Mouse (Mus musculus) frontal cortex, postnatal 25 days (tissue): ENCODE results near the gene Scgb1c1.

ENCODE experiments used
- DNase-seq, 2 experiments: peaks; one replicate each; pipeline ENCODE4 v3.0.0; 2022; ENCODE audit warnings: low spot score in 2 of 2

Gene Scgb1c1

DNA sequence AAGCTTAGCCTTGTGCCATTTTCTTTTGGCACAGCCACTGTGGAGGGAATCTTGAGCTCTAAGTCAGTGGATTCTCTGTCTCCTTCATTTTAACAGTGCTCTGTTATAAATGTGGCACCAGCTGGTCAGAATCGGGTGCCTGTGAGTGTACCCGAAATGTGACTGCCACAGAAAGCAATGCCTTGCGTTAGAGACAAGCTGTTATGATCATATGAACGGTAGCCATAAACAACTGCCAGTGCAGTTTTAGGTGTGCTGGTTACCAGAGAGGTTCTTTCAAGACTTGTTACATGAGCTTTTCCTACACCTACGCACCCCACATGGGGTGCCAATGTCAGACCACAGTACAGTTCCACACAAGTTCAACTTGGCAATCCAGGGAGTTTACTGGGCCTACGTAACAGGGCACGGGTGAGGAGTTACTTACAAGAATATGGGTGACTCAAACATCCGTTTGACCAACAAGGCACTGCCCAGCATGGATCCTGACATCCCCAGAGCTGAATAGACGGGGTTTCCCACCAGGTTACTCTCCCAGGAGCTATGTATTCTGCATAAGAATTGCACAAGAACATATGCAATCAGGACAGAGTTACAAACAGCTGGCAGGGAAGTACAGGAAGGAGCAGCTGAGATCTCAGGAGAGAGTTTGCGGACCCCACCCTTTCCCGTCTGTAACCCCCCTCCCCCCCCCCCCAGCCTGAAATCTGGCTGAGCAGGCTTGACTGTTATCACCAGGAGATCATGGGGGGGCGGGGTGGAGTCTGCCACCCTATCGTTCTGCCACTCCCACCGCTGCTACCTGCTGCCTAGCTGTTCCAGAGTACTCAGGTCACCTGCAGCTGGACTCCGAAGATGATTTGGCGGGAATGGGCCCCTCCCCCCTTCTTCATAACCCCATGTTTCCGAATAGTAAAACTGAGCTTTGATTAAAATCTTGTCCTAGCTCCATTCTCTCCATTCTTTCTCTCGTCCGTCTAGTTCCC, 4.3 kb upstream of the Scgb1c1 start:
- DNase-seq, result no peak

DNA sequence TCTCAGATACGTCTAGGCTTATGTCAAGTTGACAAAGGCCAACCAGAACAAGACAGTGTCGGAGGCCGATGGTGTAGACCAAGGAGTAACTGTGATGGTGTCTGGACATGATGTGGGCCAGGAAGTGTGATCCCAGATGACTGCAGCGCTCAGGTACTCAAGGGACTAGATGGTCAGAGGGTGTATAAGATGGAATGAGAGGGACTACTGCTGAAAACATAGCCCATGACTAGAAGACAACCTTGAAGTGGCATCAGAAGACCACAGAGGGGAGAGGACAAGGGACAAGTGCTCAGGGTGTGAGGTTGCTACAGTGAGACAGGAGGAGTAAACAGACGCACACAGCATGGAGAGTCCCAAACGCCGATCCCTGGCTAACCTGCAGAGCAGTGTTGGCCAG, 1.5 kb upstream of the Scgb1c1 start:
- no peak for DNase-seq

DNA sequence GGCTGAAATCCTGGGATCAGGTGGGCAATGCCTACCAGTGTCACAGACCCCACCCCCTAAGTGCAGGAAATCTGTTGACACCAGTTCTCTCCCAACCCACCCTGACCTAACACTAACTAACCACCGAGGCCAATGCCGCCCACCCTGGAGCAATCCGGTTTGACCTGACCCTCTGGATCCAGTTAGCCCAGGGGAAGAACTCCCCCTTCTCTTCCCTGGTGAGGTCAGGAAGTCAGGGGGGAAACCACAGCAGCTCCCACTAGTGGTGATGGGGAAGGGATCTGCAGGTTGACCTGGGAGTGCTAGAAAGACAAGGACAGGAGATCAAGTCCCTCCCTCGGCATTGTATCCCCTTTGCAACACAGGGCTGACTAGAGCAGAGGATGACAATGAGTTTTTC, 336 bp downstream of the Scgb1c1 start:
- no peak for DNase-seq

DNA sequence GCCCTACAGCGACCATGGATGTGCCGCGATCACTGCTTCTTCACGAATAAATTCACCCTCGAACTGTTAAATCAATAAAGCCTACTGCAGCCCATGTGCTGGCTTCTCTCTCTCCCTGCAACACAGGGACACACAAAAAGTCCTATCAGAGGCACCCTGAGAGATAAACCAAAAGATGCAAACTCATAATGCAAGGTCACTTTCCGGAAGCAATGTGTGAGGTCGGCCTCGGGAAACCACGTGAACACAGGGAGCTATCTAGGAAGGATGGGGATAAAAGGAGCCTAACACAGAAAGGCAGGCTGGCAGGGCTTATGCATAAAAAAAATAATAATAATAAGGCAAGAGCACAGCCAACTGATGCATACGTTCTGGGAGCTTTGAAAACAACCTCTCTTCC, 1.3 kb downstream of the Scgb1c1 start:
- no peak for DNase-seq

DNA sequence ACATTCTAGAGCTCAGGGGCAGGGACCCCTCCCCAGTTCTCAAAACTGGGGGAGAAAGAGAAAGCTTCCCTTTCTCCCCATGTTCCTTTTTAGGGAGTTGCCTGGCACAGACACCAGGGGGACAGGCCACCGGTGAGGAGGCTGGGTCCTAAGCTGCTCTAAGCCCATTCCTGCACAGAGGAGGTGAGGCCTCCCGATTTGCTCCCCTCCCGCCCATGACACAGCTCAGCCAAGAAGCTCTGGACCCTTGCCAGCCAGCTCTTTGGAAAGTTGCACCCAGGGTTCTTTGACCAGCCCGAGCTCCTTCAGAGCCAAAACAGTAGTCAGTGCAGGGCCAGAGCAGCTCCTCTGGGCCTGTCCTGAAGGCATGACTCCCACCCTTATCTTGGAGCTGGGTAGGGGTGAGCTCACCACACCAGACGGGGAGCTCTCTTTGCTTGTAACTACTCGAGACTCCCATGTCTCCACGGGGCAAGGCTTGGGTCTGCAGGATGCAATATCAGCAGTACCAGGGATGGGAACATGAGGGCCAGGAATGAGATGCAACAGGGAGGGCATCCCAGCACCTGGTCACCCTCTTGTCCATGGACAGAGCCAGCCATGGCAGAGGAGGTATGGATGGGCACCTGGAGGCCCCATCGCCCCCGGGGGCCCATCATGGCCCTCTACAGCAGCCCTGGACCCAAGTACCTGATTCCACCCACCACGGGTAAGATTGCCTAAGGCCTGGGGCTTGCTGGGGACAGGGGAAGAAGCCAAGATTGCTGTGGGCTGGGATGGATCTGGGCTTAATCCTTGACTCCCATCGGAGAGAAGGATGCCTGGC, 2.6 kb downstream of the Scgb1c1 start, which contains the start of gene Odf3:
Gene Odf3, plus strand, starts transcription at position 51 of the 826 bp plus-strand sequence.
- DNase-seq, result no peak

DNA sequence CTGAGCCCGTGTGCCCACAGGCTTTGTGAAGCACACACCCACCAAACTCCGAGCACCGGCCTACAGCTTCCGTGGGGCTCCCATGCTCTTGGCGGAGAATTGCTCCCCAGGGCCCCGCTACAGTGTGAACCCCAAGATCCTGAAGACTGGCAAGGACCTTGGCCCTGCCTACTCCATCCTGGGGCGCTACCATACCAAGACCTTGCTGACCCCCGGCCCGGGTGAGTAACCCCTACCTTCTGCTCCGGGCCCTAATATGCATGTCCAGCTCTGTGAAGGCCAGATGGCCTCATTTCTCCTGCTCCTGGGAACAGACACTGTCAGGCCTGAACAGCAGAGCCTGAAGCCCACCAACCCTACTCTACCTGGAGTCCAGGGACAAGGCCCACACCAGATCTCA, 3.2 kb downstream of the Scgb1c1 start:
- no peak for DNase-seq

DNA sequence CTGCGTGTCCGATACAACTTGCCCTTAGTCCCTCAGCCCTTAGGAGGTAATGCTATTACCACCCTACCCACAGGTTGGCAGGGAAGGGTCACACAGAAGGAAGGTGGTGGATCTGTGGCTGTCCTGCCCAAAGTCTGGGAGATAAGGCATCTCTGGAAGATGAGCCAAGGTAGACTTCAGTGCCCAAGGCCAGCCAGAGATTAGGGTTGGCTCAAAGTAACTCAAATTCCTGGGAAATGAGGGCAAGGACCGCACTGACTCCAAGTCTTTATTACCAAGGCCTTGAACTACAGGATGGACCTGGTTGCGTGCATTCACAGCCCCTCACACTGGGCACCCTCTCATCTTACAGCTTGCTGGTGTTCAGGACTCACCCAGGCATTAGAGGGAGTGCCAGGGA, 6.6 kb downstream of the Scgb1c1 start:
- DNase-seq, result no peak

DNA sequence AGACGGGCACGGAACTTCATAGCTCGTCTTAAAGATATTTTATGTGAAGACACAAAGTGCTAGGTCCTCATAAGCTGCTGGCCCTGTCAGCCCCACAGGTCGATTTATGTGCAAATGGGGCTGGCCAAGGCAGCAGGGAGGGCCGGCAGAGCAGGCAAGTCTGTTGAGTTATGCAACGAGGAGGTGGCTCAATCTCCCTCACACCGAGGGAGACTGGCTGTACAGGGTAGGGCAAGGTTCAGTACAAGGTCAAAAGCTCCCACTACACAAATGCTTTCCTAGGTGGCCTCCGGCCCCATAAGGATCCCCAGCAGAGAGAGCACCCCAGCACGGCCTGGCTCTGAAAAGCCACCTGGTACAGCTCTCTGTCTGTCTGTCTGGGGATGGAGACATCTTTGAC, 8.0 kb downstream of the Scgb1c1 start:
- no peak for DNase-seq

DNA sequence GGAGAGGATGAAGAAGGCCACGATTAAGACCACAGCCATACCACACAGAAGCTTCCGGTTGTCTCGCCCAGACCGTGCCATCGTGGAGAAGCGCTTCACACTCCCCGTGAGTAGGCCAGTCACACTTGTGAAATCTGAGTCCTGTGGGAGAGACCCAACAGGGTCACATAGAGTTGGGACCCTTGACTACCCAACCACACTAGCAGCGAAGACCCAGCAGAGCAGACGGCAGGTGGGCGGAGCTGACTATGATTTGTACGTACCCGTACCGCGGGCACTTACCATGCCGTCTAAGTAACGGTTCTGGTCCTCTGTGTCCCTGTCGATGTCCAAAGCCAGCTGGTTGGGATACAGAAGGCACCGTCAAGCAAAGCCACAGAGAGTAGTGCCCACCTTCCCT, 9.1 kb downstream of the Scgb1c1 start:
- DNase-seq, result no peak

DNA sequence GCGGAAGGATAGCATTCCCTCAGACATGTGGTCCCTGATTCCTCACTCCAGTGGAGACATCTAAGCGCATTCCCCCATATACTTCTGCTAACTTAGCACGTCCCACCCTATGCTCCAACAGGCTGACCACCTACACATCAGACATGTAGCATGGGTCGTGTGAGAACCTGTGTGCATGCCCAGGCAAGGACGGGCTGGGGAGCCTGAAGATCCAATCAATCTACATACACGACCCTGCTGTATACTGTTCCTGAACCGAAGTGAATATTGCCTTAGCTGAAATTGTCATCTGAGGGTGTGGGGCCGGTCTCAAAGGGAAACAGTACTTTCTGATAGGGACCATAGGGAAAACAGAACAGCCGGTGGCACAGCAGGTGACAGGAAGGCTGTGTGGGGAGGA, 9.8 kb downstream of the Scgb1c1 start:
- DNase-seq, result no peak

DNA sequence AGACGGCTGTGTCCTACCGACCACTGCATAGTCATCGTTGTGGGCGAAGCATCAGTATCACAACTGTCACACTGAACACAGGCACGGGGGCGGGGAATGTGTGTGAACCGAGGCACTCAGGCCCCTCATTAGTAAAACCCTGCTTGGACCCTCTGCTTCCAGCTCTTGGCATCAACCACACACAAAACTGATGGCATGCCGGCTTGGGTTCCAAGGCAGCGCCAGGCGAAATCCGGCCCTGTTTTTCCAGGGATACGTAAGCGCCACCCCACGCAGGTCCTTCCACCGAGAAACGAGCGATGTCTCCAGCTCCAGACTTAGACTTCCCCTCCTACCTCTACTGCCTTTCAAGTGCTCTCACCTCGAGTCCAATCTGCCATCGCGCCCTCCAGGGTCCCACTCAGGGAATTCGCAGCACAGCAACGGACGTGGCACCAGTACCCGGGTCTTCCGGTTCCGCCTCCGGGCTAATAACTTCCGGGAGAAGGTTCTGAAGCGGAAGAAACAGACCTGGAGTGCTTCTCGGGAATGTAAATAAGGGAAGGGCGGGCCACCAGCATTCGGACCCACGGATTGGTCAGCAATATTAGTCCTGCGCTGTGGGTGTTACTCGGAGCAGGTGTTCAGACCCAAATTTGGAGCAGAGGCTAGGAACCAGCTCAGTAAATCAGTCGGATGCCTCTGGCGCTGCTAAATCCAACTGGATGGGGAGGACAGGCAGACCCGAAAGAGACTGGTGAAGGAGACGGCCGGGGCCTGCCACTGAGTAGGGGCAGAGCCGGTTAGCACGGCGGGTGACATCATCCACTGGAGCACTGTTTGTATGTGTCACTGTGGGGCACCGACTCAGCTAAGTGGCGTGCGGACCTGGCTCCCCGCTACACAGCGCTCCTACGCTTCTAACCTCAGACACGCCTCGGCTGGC, 10.8 kb downstream of the Scgb1c1 start, which contains the start of gene Gm45785:
Gene Gm45785, minus strand, starts transcription at position 472 of the 925 bp plus-strand sequence.
- DNase-seq, result peak; percentile 59 to 71

DNA sequence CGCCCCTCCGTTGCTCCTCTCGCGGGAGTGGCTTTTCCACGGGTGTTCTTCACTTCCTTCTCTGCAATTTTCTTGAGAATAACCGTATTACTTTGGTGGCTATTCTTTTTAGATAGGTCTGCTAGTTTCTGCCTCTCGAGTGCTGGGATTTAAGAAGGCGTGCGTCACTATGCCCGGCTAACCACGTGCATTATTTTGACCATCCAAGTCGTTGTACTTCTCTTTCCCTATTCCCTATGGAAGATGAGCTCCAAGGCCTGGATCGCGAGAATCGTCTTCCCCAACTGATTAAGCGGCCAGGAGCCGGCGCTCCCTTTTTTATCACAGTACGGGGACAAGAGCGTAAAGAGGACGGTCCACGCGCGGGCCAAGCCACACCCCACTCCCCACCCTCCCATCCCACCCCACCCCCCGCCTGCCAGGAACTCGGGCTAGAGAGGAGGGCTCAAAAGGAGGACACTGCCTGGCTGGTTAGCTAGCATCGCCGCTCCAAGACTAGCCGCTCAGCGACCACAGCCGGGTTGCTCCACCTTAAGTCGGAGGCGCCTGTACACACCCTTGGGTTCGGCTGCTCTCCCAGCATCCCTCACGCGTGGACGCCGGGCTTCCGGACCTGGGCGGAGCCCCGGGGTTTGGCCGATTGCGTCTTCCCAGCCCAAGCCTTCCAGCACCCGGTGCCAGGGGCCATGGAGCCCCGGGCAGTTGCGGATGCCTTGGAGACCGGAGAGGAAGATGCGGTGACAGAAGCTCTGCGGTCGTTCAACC, 11.6 kb downstream of the Scgb1c1 start, which contains the start of gene Ric8a:
Gene Ric8a, plus strand, starts transcription at position 173 of the 765 bp plus-strand sequence.
- peak; percentile 69 to 82 for DNase-seq

DNA sequence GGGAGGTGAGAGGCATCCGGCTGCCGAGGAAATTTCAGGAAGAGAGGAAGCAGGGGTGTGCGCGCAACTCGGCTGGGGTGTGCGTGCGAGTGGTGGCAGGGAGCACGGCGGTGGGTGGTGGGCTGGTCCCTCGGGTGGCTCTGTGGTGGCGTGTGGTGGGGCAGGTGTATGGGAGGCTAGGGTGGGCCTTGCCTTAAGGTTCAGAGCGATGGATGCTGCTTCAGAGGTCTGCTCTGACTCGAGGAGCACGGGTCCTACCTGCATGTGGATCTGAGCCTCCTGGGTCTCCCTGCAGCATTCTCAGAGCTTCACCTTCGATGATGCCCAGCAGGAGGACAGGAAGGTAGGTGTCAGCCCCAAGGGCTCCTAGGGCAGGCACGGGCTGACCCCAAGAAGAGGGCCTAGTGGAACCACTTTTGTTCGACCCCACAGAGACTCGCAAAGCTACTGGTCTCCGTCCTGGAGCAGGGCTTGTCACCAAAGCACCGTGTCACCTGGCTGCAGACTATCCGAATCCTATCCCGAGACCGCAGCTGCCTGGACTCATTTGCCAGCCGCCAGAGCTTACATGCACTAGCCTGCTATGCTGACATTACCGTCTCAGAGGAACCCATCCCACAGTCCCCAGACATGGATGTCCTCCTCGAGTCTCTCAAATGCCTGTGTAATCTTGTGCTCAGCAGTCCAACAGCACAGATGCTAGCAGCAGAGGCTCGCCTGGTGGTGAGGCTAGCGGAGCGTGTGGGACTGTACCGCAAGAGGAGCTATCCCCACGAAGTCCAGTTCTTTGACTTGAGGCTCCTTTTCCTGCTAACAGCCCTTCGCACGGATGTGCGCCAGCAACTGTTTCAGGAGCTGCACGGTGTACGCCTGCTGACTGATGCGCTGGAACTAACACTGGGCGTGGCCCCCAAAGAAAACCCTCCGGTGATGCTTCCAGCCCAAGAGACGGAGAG, 12.5 kb downstream of the Scgb1c1 start, which contains the start of gene Bet1l:
Gene Bet1l, minus strand, starts transcription at position 28 of the 956 bp plus-strand sequence.
- no peak for DNase-seq

DNA sequence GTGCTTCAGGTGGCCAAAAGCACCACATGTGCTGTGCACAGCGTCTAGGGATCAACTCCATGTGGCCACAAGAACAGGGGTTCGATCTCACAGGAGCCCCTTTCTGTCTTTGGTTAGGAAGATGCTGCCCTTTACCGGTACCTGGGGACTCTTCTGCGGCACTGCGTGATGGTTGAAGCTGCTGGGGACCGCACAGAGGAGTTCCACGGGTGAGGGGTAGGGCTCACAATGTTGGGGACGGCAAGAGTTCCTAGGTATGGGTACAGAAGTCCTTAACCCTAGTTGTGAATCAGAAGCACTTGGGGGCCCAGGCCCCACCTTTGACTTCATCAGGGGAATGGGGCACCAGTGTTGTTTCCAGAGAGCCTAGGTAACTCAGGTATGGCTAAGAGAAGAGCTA, 13.4 kb downstream of the Scgb1c1 start:
- no peak for DNase-seq

DNA sequence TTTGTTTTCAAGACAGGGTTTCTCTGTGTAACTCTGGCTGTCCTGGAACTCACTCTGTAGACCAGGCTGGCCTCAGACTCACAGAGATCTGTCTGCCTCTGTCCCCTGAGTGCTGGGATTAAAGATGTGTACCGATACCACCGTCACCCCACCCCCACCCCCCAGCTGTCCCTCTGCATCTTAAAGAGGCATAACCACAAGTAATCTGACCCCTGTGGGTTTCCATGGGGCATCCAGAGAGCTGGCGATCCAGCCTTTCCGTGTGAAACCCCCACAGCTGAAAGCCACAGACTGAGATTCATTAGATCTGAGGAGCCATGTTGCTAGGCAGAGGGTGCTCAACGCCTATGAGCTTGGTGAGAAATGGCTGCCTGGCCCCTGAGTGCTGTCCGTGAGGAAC, 14.7 kb downstream of the Scgb1c1 start:
- no peak for DNase-seq

DNA sequence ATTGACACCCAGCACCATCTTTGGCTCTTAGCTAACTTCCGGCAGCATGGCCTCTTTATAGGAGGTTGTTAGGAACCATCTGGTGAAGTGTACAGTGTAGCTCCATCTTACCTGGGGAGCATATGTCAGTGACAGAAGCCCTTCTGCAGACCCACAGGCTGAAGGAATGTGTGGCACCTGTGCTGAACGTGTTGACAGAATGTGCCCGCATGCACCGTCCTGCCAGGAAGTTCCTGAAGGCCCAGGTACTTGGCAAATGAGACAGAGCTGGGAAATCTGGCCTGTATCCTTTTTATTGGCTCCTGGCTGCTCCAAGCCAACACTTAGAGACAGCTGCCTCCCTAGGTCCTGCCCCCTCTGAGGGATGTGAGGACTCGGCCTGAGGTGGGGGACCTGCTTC, 15.4 kb downstream of the Scgb1c1 start:
- no peak for DNase-seq

DNA sequence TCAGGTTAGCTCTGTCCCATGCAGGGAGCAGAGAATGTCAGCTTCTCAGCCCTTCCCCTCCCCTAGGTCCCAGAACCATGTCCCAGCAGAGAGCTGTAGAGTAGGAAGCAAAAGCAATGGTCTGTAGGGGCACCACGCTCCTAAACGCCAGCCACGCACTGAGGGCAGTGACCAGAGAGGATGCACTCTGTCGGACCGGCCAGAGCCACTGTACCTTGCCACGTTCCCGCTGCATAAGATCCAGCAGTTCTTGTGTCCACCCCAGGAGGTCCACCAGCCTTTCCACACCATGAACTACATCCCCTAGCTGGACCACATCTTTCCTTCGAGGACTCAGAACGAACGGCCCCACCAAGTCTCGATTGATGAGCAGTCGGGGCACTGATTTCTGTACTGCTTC, 19.4 kb downstream of the Scgb1c1 start:
- no peak for DNase-seq

DNA sequence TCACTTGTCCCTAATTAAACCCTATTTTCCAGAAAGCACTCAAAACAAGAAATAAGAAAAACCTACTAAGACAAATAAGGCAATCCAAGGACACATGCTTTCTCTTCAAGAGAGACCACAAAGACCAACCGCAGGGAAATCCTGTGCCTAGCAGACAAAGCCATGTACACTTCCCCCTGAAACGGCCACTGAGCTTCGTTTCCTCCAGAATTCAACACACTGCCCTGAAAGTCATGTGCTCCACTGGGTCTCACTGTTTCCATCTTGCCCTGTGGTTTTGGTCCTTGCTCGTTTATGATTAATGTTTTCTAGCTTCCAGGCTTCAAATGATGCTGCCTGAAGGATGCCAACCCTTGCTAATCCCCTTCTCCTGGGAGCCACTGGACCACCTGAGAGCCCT, 28.9 kb downstream of the Scgb1c1 start:
- DNase-seq, result no peak

DNA sequence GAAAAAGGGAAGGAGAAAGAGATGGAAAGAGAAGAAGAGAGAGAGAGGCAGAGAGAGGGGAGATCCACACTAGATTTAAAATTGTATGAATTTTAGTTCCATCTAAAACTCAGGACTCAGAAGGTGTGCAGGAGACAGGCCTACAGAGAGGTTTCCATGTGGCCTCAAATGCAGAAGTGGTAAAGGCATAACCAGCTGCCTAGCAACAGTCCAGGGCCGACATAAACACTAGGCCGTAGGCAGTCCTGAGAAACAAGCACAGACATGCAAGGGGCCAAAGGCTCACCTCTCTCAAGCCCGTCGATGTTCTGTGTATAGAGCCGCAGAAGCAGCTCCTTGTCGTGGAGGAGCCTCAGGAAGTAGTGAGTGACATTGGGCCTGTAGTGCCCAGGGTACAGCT, 32.0 kb downstream of the Scgb1c1 start:
- no peak for DNase-seq
